Mouse (Mus musculus) liver, adult 2 months (tissue): ENCODE results near the gene Wap. TPM values are rescaled to one million over a fixed set of nuclear protein-coding genes. Genes with fewer than 3 reads are reported as not detected.

Experiments
- DNase-seq: peaks from one replicate; pipeline ENCODE4 v3.0.0-alpha.2; 2011; ENCODE audit warnings: low read depth, low spot score; ENCODE audit errors: extremely low read depth
- H3K27ac ChIP-seq: fragments of 200-500 bp; replicated peaks from 2 replicates; pipeline ENCODE4 v1.5.1; 2012; ENCODE audit warnings: low read depth, mild to moderate bottlenecking, control low read depth, inconsistent platforms, low read length; ENCODE audit not compliant: insufficient read depth
- H3K27me3 ChIP-seq: fragments of 200-500 bp; 2 replicates; pipeline ENCODE4 v1.6.1; 2012; ENCODE audit warnings: mild to moderate bottlenecking, moderate library complexity, low read length, inconsistent platforms; ENCODE audit not compliant: control insufficient read depth, insufficient read depth
- H3K36me3 ChIP-seq: fragments of 200-500 bp; 2 replicates; pipeline ENCODE4 v1.6.1; 2012; ENCODE audit warnings: low read length, inconsistent platforms; ENCODE audit not compliant: control insufficient read depth, insufficient read depth
- H3K4me1 ChIP-seq: fragments of 200-500 bp; 2 replicates; pipeline ENCODE4 v1.6.1; 2011; ENCODE audit warnings: low read length; ENCODE audit not compliant: control insufficient read depth, insufficient read depth
- H3K4me3 ChIP-seq: fragments of 200-500 bp; 2 replicates; pipeline ENCODE4 v1.5.1; 2011; ENCODE audit warnings: low read depth, mild to moderate bottlenecking, control low read depth, low read length, moderate library complexity; ENCODE audit not compliant: insufficient read depth
- H3K79me2 ChIP-seq: fragments of 200-500 bp; 2 replicates; pipeline ENCODE4 v1.6.1; 2012; ENCODE audit warnings: inconsistent platforms, mild to moderate bottlenecking, low read length, moderate library complexity; ENCODE audit not compliant: control insufficient read depth, insufficient read depth
- H3K9ac ChIP-seq: fragments of 200-500 bp; 2 replicates; pipeline ENCODE4 v1.6.1; 2012; ENCODE audit warnings: low read depth, mild to moderate bottlenecking, control low read depth, inconsistent platforms, low read length
- CTCF ChIP-seq: fragments of 200-500 bp; IDR thresholded peaks from 2 replicates; pipeline ENCODE4 v1.5.1; 2011; ENCODE audit warnings: low read depth, low read length, control low read depth
- POLR2A ChIP-seq: fragments of 200-500 bp; IDR thresholded peaks from 2 replicates; pipeline ENCODE4 v1.6.1; 2011; ENCODE audit warnings: low read length, control low read depth; ENCODE audit not compliant: insufficient read depth; ENCODE audit errors: extremely low read depth
- WGBS: fragments of 180-500 bp; shearing (Covaris S2); methylation state at CpG from one replicate; pipeline ENCODE4 v1.1.7; 2018; 5-methylcytosine and 5-hydroxymethylcytosine counted together
- polyA plus RNA-seq: library from polyadenylated mRNA; depleted of rRNA; stranded (reverse); fragments of >200 nt; gene quantifications from 2 replicates; pipeline ENCODE4 v1.2.3, GENCODE M21; 2012; rRNA removed
- total RNA-seq: library from RNA; depleted of rRNA; stranded (reverse); fragments of >200 nt; gene quantifications from 2 replicates; pipeline ENCODE4 v1.2.3, GENCODE M21; 2014; rRNA removed

Gene Wap
- total RNA-seq (not detected in 2 replicates), polyA plus RNA-seq (not detected in 2 replicates)

GRCm38 (mm10) chr11:6638537-6638936 lies at the start of gene Wap:
Gene Wap, minus strand, starts transcription at chr11:6638637.
- DNase-seq = no peak
- Histone ChIP-seq H3K4me1 (no peaks in the 10 kb centered on the region), H3K36me3 (no peaks in the 10 kb centered on the region), H3K79me2 (no peaks in the 10 kb centered on the region), H3K9ac (no peak within 1 kb of the TSS), H3K4me3 (no peak within 1 kb of the TSS), H3K27me3 (no peaks in the 10 kb centered on the region), H3K27ac (no peak within 1 kb of the TSS)
- 96% methylated on average over 4 of the region's 4 CpGs for WGBS
- TF ChIP-seq CTCF (no peak), POLR2A (no peak)

GRCm38 (mm10) chr11:6684741-6685140 lies 46.3 kb upstream of the Wap start:
- H3K27ac ChIP-seq = no peak overlapping the region
- DNase-seq = no peak
- H3K4me1 ChIP-seq = no peaks in the 10 kb centered on the region
- no peak overlapping the region for H3K4me3 ChIP-seq
- H3K36me3 ChIP-seq = no peaks in the 10 kb centered on the region
- TF ChIP-seq CTCF (no peak), POLR2A (no peak)
- WGBS = 78% methylated on average over 3 of the region's 3 CpGs
- no peaks in the 10 kb centered on the region for H3K27me3 ChIP-seq
- no peaks in the 10 kb centered on the region for H3K79me2 ChIP-seq
- no peak overlapping the region for H3K9ac ChIP-seq

GRCm38 (mm10) chr11:6680397-6680818 lies 42.0 kb upstream of the Wap start:
- H3K36me3 ChIP-seq = no peaks in the 10 kb centered on the region
- no peaks in the 10 kb centered on the region for H3K27me3 ChIP-seq
- H3K4me1 ChIP-seq = no peaks in the 10 kb centered on the region
- no peak for DNase-seq
- H3K27ac ChIP-seq = 0 out of 2 replicates have a peak overlapping the region, but pooled peaks have one; percentile 2
- WGBS = 38% methylated on average over 10 of the region's 10 CpGs
- TF ChIP-seq CTCF = no peak
- TF ChIP-seq POLR2A = no peak
- no peaks in the 10 kb centered on the region for H3K79me2 ChIP-seq
- H3K9ac ChIP-seq = no peak overlapping the region
- peak overlapping the region; percentile 3; the same call in 1 of the 2 replicates for H3K4me3 ChIP-seq

- TF ChIP-seq POLR2A = no peak
- WGBS = 50% methylated on average over 17 of the region's 17 CpGs
- Histone ChIP-seq H3K27ac (peak overlapping the region; percentile 2; the same call in 1 of the 2 replicates), H3K4me1 (no peaks in the 10 kb centered on the region), H3K4me3 (peak overlapping the region; percentile 28), H3K27me3 (no peaks in the 10 kb centered on the region), H3K36me3 (no peaks in the 10 kb centered on the region), H3K79me2 (no peaks in the 10 kb centered on the region), H3K9ac (no peak overlapping the region)
- no peak for DNase-seq
These were observed 41.4 kb upstream of the Wap start for GRCm38 (mm10) chr11:6679694-6680396.

- Histone ChIP-seq H3K27me3 (no peaks in the 10 kb centered on the region), H3K4me1 (no peaks in the 10 kb centered on the region), H3K79me2 (no peaks in the 10 kb centered on the region), H3K36me3 (no peaks in the 10 kb centered on the region), H3K9ac (no peak overlapping the region), H3K4me3 (no peak overlapping the region), H3K27ac (no peak overlapping the region)
- no peak for DNase-seq
- 23% methylated on average over 7 of the region's 7 CpGs for WGBS
- TF ChIP-seq CTCF (peak; percentile 35; the same call in 1 of the 2 replicates), POLR2A (no peak)
These were observed 39.1 kb upstream of the Wap start for GRCm38 (mm10) chr11:6677530-6677929.

GRCm38 (mm10) chr11:6676641-6677040 lies 38.2 kb upstream of the Wap start:
- Histone ChIP-seq H3K79me2 (no peaks in the 10 kb centered on the region), H3K9ac (no peak overlapping the region), H3K36me3 (no peaks in the 10 kb centered on the region), H3K27ac (no peak overlapping the region), H3K27me3 (no peaks in the 10 kb centered on the region), H3K4me1 (no peaks in the 10 kb centered on the region), H3K4me3 (no peak overlapping the region)
- WGBS = 85% methylated on average over 9 of the region's 9 CpGs
- no peak for TF ChIP-seq POLR2A
- peak; percentile 9 for DNase-seq
